Comparison of ENCODE assay signal across 13 mouse cellular contexts in genomic region chr5:132162206-132162533, GRCm38 (mm10).
DNase-seq lines count a peak whose midpoint lies in the region; ATAC-seq and TF ChIP-seq lines count a peak whose summit lies in the region.
"Had no signal": no experiment of that assay in that cellular context is flagged by ENCODE, and none has a peak within 500 bp of the region (broad histone marks: within the 10 kb centered on the region; RNA-seq: fewer than 3 reads in every experiment).

No protein-coding gene starts in this region.

- no peak for DNase-seq in forebrain, postnatal 0 days
- DNase-seq in kidney, postnatal 0 days (ENCODE audit: low spot score), result no peak
- DNase-seq in kidney, adult 2 months, result no peak
- no peak for DNase-seq in left cerebral cortex, postnatal 36 days (ENCODE audit: low spot score in 2 of 2)
- no peak for DNase-seq in urinary bladder, postnatal 4 days (ENCODE audit: low spot score in 2 of 2)
- DNase-seq: cerebellum, adult 2 months; gastrocnemius, postnatal 36 days; liver, embryonic 13.5 days; right cerebral cortex, postnatal 4 days had no signal

- no peak overlapping the region for H3K9ac ChIP-seq in forebrain, embryonic 12.5 days
- H3K9ac ChIP-seq in forebrain, postnatal 0 days, result no peak overlapping the region
- H3K9ac ChIP-seq in kidney, postnatal 0 days (ENCODE audit: low read depth, low read length), result no peak overlapping the region
- H3K9ac ChIP-seq in forebrain, embryonic 13.5 days, result no peak overlapping the region
- H3K9ac ChIP-seq in limb, embryonic 15.5 days, result no peak overlapping the region
- H3K9ac ChIP-seq: liver, embryonic 13.5 days had no signal

- no peak for ATAC-seq in forebrain, embryonic 12.5 days (ENCODE audit: low FRiP score)
- ATAC-seq in forebrain, postnatal 0 days, result no peak
- ATAC-seq in kidney, postnatal 0 days (replicated peaks; ENCODE audit: low FRiP score, low read depth), result no peak
- no peak for ATAC-seq in forebrain, embryonic 13.5 days
- ATAC-seq in limb, embryonic 15.5 days (ENCODE audit: insufficient number of reproducible peaks, low FRiP score, low TSS enrichment, low read depth), result no peak

- no peaks in the 10 kb centered on the region for H3K36me3 ChIP-seq in forebrain, embryonic 12.5 days (replicated peaks)
- H3K36me3 ChIP-seq in forebrain, postnatal 0 days (ENCODE audit: insufficient read depth), result no peaks in the 10 kb centered on the region
- H3K36me3 ChIP-seq in kidney, postnatal 0 days (ENCODE audit: insufficient read depth, low read length), result no peaks in the 10 kb centered on the region
- H3K36me3 ChIP-seq in kidney, adult 2 months (ENCODE audit: control insufficient read depth, insufficient read depth, low read length), result no peaks in the 10 kb centered on the region
- no peaks in the 10 kb centered on the region for H3K36me3 ChIP-seq in forebrain, embryonic 13.5 days (ENCODE audit: poor library complexity, severe bottlenecking)
- H3K36me3 ChIP-seq in limb, embryonic 15.5 days, result no peaks in the 10 kb centered on the region
- H3K36me3 ChIP-seq: liver, embryonic 13.5 days had no signal

- no peaks in the 10 kb centered on the region for H3K27me3 ChIP-seq in forebrain, embryonic 12.5 days
- no peaks in the 10 kb centered on the region for H3K27me3 ChIP-seq in forebrain, postnatal 0 days (ENCODE audit: insufficient read depth, low read length)
- no peaks in the 10 kb centered on the region for H3K27me3 ChIP-seq in kidney, postnatal 0 days (ENCODE audit: insufficient read depth, low read length)
- no peaks in the 10 kb centered on the region for H3K27me3 ChIP-seq in kidney, adult 2 months (replicated peaks; ENCODE audit: control insufficient read depth, insufficient read depth, low read length)
- H3K27me3 ChIP-seq in forebrain, embryonic 13.5 days, result no peaks in the 10 kb centered on the region
- H3K27me3 ChIP-seq in limb, embryonic 15.5 days, result no peaks in the 10 kb centered on the region
- H3K27me3 ChIP-seq: liver, embryonic 13.5 days had no signal

- no peaks in the 10 kb centered on the region for H3K9me3 ChIP-seq in forebrain, embryonic 12.5 days
- H3K9me3 ChIP-seq in forebrain, postnatal 0 days (ENCODE audit: low read length), result no peaks in the 10 kb centered on the region
- H3K9me3 ChIP-seq in kidney, postnatal 0 days (replicated peaks; ENCODE audit: low read length), result no peaks in the 10 kb centered on the region
- H3K9me3 ChIP-seq in forebrain, embryonic 13.5 days (replicated peaks), result no peaks in the 10 kb centered on the region
- H3K9me3 ChIP-seq in limb, embryonic 15.5 days, result no peaks in the 10 kb centered on the region
- H3K9me3 ChIP-seq: liver, embryonic 13.5 days had no signal

- H3K4me3 ChIP-seq in forebrain, embryonic 12.5 days (replicated peaks), result no peak overlapping the region
- no peak overlapping the region for H3K4me3 ChIP-seq in forebrain, postnatal 0 days (ENCODE audit: low read depth, low read length)
- H3K4me3 ChIP-seq in kidney, postnatal 0 days (replicated peaks; ENCODE audit: low read depth, low read length), result no peak overlapping the region
- no peak overlapping the region for H3K4me3 ChIP-seq in kidney, adult 2 months (ENCODE audit: insufficient read depth, low read depth, low read length)
- H3K4me3 ChIP-seq in forebrain, embryonic 13.5 days, result no peak overlapping the region
- no peak overlapping the region for H3K4me3 ChIP-seq in limb, embryonic 15.5 days
- H3K4me3 ChIP-seq: liver, embryonic 13.5 days had no signal

- TF ChIP-seq POLR2A in kidney, adult 2 months (IDR thresholded peaks at IDR 0.05; ENCODE audit: low read depth, low read length), result no peak

- H3K4me2 ChIP-seq in forebrain, embryonic 12.5 days, result no peak overlapping the region
- no peak overlapping the region for H3K4me2 ChIP-seq in forebrain, postnatal 0 days (ENCODE audit: low read depth)
- H3K4me2 ChIP-seq in kidney, postnatal 0 days (ENCODE audit: low read length), result no peak overlapping the region
- H3K4me2 ChIP-seq in forebrain, embryonic 13.5 days, result no peak overlapping the region
- no peak overlapping the region for H3K4me2 ChIP-seq in limb, embryonic 15.5 days
- H3K4me2 ChIP-seq: liver, embryonic 13.5 days had no signal

- H3K27ac ChIP-seq in forebrain, embryonic 12.5 days, result peak overlapping the region; percentile 75
- no peak overlapping the region for H3K27ac ChIP-seq in forebrain, postnatal 0 days (ENCODE audit: low read depth, low read length)
- peak overlapping the region; percentile 61; the same call in 1 of the 2 replicates for H3K27ac ChIP-seq in kidney, postnatal 0 days
- no peak overlapping the region for H3K27ac ChIP-seq in kidney, adult 2 months (ENCODE audit: insufficient read depth, low read depth, low read length)
- H3K27ac ChIP-seq in forebrain, embryonic 13.5 days, result peak overlapping the region; percentile 80; the same call in 1 of the 2 replicates
- peak overlapping the region; percentile 47; the same call in 1 of the 2 replicates for H3K27ac ChIP-seq in limb, embryonic 15.5 days
- H3K27ac ChIP-seq: liver, embryonic 13.5 days; macrophage had no signal

- WGBS in forebrain, embryonic 12.5 days, result 56% methylated on average over 4 of the region's 4 CpGs
- WGBS in forebrain, postnatal 0 days, result 44% methylated on average over 4 of the region's 4 CpGs
- 50% methylated on average over 4 of the region's 4 CpGs for WGBS in kidney, postnatal 0 days
- WGBS in kidney, adult 2 months, result 76% methylated on average over 4 of the region's 4 CpGs
- 28% methylated on average over 4 of the region's 4 CpGs for WGBS in forebrain, embryonic 13.5 days
- 33% methylated on average over 4 of the region's 4 CpGs for WGBS in limb, embryonic 15.5 days

- intact Hi-C loops in left cerebral cortex, postnatal 36 days (cut with DNase I), result no loop called here

- peaks cover 14% of the 10 kb centered on the region for H3K4me1 ChIP-seq in forebrain, embryonic 12.5 days
- peaks cover 13% of the 10 kb centered on the region for H3K4me1 ChIP-seq in forebrain, postnatal 0 days (ENCODE audit: insufficient read depth)
- no peaks in the 10 kb centered on the region for H3K4me1 ChIP-seq in kidney, postnatal 0 days (replicated peaks; ENCODE audit: insufficient read depth, low read length)
- peaks cover 4% of the 10 kb centered on the region; the same call in 1 of the 2 replicates for H3K4me1 ChIP-seq in kidney, adult 2 months (ENCODE audit: control insufficient read depth, insufficient read depth, low read length)
- peaks cover 31% of the 10 kb centered on the region for H3K4me1 ChIP-seq in forebrain, embryonic 13.5 days
- peaks cover 13% of the 10 kb centered on the region for H3K4me1 ChIP-seq in limb, embryonic 15.5 days

- TF ChIP-seq CTCF in forebrain, postnatal 0 days (IDR thresholded peaks at IDR 0.05; ENCODE audit: low read depth), result no peak
- TF ChIP-seq CTCF in kidney, postnatal 0 days (IDR thresholded peaks at IDR 0.05; ENCODE audit: low read depth), result no peak
- TF ChIP-seq CTCF in kidney, adult 2 months (conservative IDR thresholded peaks at IDR 0.05; ENCODE audit: insufficient read depth, insufficient read length, low read depth, low read length), result no peak

Comparison
In these comparisons a context has a peak if more than half of its experiments do, and no peak if none do; other contexts are left out.
1. H3K27ac ChIP-seq: peak in forebrain, embryonic 12.5 days (single experiment), kidney, postnatal 0 days (single experiment), forebrain, embryonic 13.5 days (single experiment) and limb, embryonic 15.5 days (single experiment); none in forebrain, postnatal 0 days (single experiment) and kidney, adult 2 months (single experiment).